Mouse (Mus musculus): ENCODE results near the gene Spcs1.

Spcs1 gene

GRCm38 (mm10) chr14:31001307-31002205 lies at the start of gene Spcs1, which contains the start of gene Glt8d1:
Spcs1 (minus strand) TSS chr14:31001672.
Glt8d1 (plus strand) TSS chr14:31001400.
- peak; percentile 89 for DNase-seq (ENCODE audit: low spot score)

GRCm38 (mm10) chr14:31045817-31046216 lies 44.3 kb upstream of the Spcs1 start:
- DNase-seq (ENCODE audit: low spot score) = no peak

GRCm38 (mm10) chr14:31045296-31045695 lies 43.8 kb upstream of the Spcs1 start:
- DNase-seq (ENCODE audit: low spot score) = no peak

GRCm38 (mm10) chr14:31025785-31026184 lies 24.3 kb upstream of the Spcs1 start:
- DNase-seq (ENCODE audit: low spot score) = peak; percentile 19

GRCm38 (mm10) chr14:31022579-31022978 lies 21.1 kb upstream of the Spcs1 start:
- no peak for DNase-seq (ENCODE audit: low spot score)

DNA sequence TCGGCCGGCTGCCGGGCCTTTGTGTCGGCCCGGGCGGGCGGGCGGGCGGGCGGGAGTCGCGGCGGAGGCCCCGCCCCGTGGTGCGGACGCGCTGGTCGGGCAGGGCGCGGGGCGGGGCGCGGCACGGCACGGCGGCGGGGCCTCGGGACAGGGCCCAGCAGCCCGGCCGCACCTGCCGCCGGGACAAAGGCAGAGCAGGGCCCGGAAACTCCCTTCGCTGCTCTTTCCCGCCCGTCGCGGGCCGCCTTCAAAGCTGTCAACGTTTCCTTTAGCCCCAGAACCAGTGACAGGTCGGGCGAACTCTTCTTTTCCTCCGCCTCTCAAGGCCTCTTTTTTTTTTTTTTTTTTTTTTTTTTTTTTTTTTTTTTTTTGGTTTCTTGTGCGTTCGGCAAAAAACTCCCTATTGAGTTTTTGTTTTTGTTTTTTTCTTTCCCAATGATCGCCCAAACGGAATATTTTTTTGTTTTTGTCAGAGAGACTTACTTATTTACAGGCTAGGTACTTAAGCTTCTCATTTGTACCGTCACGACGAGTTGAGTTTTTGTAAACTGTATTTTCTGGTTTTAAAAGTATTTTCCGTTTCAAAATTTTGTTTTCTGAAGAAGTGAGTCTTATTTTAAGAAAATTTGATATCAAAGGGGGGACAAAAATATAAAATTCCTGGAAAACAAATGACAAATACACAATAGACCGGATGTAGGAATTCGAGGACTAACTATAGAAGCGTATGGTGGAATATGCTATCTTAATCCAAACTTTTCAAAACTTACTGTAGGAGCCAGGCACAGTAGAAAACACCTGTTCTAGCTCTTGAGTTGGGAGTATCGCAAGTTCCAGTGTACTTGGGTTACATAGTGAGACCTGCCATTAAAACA lies 18.1 kb upstream of the Spcs1 start:
- DNase-seq (ENCODE audit: low spot score) = peak; percentile 88

DNA sequence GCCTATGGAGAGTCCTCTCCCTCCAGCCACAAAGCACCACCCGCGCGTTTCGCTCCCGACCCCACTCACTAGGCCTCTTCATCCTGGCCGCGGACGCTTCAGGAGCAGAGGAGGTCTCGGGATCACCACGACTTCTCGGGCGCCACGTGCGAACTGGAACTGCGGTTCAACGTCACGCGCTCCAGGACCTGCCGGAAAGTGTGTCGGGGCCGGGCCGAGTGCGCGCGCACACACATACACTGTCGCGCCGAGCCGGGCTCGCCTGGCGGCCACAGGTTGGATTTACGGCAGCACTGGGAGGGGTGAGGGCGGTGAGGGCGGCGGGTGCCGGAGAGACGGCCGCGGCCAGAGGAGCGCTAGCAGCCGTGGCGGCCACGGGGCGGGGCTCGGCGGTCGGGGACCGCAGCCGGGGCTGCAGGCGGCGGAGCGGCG lies 17.4 kb upstream of the Spcs1 start, which contains the start of the genes Pbrm1 and Gnl3:
TSS of gene Pbrm1 (plus strand) at position 279 of the 432 bp plus-strand sequence.
TSS of gene Gnl3 (minus strand) at position 293 of the 432 bp plus-strand sequence.
- peak; percentile 97 for DNase-seq (ENCODE audit: low spot score)

- DNase-seq (ENCODE audit: low spot score) = peak; percentile 70
Observed at GRCm38 (mm10) chr14:31017854-31018253, 16.4 kb upstream of the Spcs1 start.

GRCm38 (mm10) chr14:31016063-31016462 lies 14.6 kb upstream of the Spcs1 start:
- DNase-seq (ENCODE audit: low spot score) = no peak

GRCm38 (mm10) chr14:31013928-31014327 lies 12.5 kb upstream of the Spcs1 start:
- DNase-seq (ENCODE audit: low spot score) = no peak

- no peak for DNase-seq (ENCODE audit: low spot score)
Observed at GRCm38 (mm10) chr14:31011588-31011987, 10.1 kb upstream of the Spcs1 start.

DNA sequence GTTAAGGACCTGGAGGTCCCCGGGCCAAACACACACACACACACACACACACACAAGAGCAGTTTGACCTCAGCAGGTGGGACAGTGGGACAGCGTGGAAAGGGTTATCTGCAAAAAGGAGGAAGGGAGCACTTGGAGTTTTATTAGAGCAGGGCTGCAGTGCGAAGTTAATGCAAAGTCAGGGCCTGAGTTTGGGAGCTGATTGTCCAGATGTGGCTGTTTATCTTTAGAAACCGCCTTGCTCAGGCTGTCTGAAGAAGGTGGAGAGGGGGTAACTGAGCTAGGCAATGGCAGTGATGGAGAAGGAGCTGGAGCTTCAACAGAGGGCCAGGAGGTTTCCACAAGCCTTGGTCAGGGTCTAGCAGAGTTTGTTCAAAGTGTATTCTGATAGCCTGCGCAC lies 5.3 kb upstream of the Spcs1 start:
- no peak for DNase-seq (ENCODE audit: low spot score)

GRCm38 (mm10) chr14:31004527-31004926 lies 3.1 kb upstream of the Spcs1 start:
- DNase-seq (ENCODE audit: low spot score) = no peak

- no peak for DNase-seq (ENCODE audit: low spot score)
Observed at GRCm38 (mm10) chr14:31000816-31001306, 611 bp downstream of the Spcs1 start.

- DNase-seq (ENCODE audit: low spot score) = no peak
Observed at GRCm38 (mm10) chr14:31000356-31000755, 1.1 kb downstream of the Spcs1 start.

- DNase-seq (ENCODE audit: low spot score) = no peak
Observed at GRCm38 (mm10) chr14:30996417-30996816, 5.1 kb downstream of the Spcs1 start.

- no peak for DNase-seq (ENCODE audit: low spot score)
Observed at GRCm38 (mm10) chr14:30976222-30976621, 25.2 kb downstream of the Spcs1 start.

DNA sequence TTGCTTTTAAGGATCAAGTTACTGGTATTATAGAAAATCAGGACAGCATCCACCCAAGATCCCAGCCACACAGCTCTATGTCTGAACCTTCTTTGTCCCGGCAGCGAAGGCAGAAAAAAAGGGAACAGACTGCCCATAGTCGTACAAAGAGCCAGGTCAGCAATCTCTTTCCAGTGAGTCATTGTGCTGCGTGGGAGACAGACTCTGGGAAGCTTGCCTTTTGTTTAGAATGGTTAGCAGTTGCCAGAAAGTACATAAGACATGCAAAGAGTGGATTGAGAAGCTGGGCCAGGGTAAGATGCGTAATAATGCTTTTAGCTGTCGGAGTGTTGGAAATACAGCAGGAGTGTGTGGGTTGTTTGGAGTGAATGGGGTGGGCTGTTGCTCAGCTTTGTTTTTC lies 27.3 kb downstream of the Spcs1 start:
- DNase-seq (ENCODE audit: low spot score) = no peak

GRCm38 (mm10) chr14:30960366-30960765 lies 41.1 kb downstream of the Spcs1 start:
- DNase-seq (ENCODE audit: low spot score) = no peak

DNA sequence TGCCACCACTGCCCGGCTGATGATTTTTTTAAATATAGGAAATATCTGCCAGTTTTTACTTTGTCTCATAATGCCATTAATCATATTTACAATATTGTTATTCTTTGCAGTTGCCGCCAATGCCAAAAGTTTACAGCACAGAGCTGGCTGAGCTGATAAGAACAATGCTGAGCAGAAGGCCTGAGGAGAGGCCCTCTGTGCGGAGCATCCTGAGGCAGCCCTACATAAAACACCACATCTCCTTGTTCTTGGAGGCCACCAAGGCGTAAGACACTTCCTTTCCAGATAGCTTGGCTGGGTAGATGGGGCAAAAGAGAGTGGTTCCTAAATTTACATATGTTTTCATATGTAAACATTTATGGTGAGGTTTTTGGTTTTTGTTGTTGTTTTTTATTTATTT lies 42.4 kb downstream of the Spcs1 start:
- no peak for DNase-seq (ENCODE audit: low spot score)

- DNase-seq (ENCODE audit: low spot score) = no peak
Observed at GRCm38 (mm10) chr14:30958517-30958916, 43.0 kb downstream of the Spcs1 start.

- DNase-seq (ENCODE audit: low spot score) = peak; percentile 98
Observed at GRCm38 (mm10) chr14:30951154-30951825, 50.2 kb downstream of the Spcs1 start, which contains the start of gene Nek4. Nek4 (plus strand) TSS chr14:30951377.

Measured in embryo, embryonic 10.5 days (tissue).